Mouse (Mus musculus) liver (tissue): ENCODE results near the gene Clnk.
A peak's percentile ranks its signal among the peaks of the same experiment; 100 is the strongest.

ENCODE experiments used
- DNase-seq: peaks from one replicate; pipeline ENCODE4 v3.0.0-alpha.2; 2020; ENCODE audit warnings: mixed read lengths

The Clnk gene

GRCm38 (mm10) chr5:38850171-38850570 lies 26.4 kb downstream of the Clnk start:
- DNase-seq = no peak

- DNase-seq = no peak
Observed at GRCm38 (mm10) chr5:38845529-38845928, 31.1 kb downstream of the Clnk start.

GRCm38 (mm10) chr5:38844312-38844711 lies 32.3 kb downstream of the Clnk start:
- DNase-seq = no peak

- DNase-seq = no peak
Observed at GRCm38 (mm10) chr5:38839981-38840380, 36.6 kb downstream of the Clnk start.

- DNase-seq = no peak
Observed at GRCm38 (mm10) chr5:38827310-38827709, 49.3 kb downstream of the Clnk start.

- no peak for DNase-seq
Observed at GRCm38 (mm10) chr5:38826586-38826985, 50.0 kb downstream of the Clnk start.

GRCm38 (mm10) chr5:38824132-38824965 lies 52.3 kb downstream of the Clnk start:
- no peak for DNase-seq

- no peak for DNase-seq
Observed at GRCm38 (mm10) chr5:38813391-38814109, 63.1 kb downstream of the Clnk start.

GRCm38 (mm10) chr5:38812916-38813315 lies 63.7 kb downstream of the Clnk start:
- no peak for DNase-seq

GRCm38 (mm10) chr5:38812386-38812785 lies 64.2 kb downstream of the Clnk start:
- DNase-seq = no peak

GRCm38 (mm10) chr5:38798910-38799309 lies 77.7 kb downstream of the Clnk start:
- no peak for DNase-seq

GRCm38 (mm10) chr5:38795139-38795538 lies 81.5 kb downstream of the Clnk start:
- DNase-seq = no peak

- DNase-seq = no peak
Observed at GRCm38 (mm10) chr5:38791116-38791515, 85.5 kb downstream of the Clnk start.

GRCm38 (mm10) chr5:38788820-38789219 lies 87.8 kb downstream of the Clnk start:
- DNase-seq = no peak

- DNase-seq = no peak
Observed at GRCm38 (mm10) chr5:38787851-38788520, 88.6 kb downstream of the Clnk start.

- DNase-seq = no peak
Observed at GRCm38 (mm10) chr5:38786126-38786525, 90.5 kb downstream of the Clnk start.

GRCm38 (mm10) chr5:38785686-38786085 lies 90.9 kb downstream of the Clnk start:
- no peak for DNase-seq

GRCm38 (mm10) chr5:38781813-38782212 lies 94.8 kb downstream of the Clnk start:
- peak; percentile 63 for DNase-seq

- no peak for DNase-seq
Observed at GRCm38 (mm10) chr5:38780631-38781030, 96.0 kb downstream of the Clnk start.

GRCm38 (mm10) chr5:38780045-38780444 lies 96.6 kb downstream of the Clnk start:
- DNase-seq = no peak

- DNase-seq = no peak
Observed at GRCm38 (mm10) chr5:38775500-38775899, 101.1 kb downstream of the Clnk start.

GRCm38 (mm10) chr5:38754950-38755349 lies 121.7 kb downstream of the Clnk start:
- peak; percentile 24 for DNase-seq

GRCm38 (mm10) chr5:38752749-38753148 lies 123.9 kb downstream of the Clnk start:
- no peak for DNase-seq
